Mouse (Mus musculus) small intestine, adult 2 months (tissue): ENCODE results near the gene Luzp1.

Experiments
- CTCF ChIP-seq: fragments of 200-500 bp; IDR thresholded peaks from 2 replicates; pipeline ENCODE4 v1.5.1; 2012; ENCODE audit warnings: low read depth, mild to moderate bottlenecking, control low read depth, inconsistent platforms, low read length, moderate library complexity, mixed read lengths; ENCODE audit not compliant: insufficient replicate concordance, insufficient read length; ENCODE audit errors: extremely low read depth
- POLR2A ChIP-seq: fragments of 200-500 bp; IDR thresholded peaks from 2 replicates; pipeline ENCODE4 v1.6.1; 2012; ENCODE audit warnings: low read depth, mild to moderate bottlenecking, control low read depth, inconsistent platforms, low read length, moderate library complexity

- TF ChIP-seq POLR2A (no peak), CTCF (peak; percentile 68; the same call in 1 of the 2 replicates)
Measured at GRCm38 (mm10) chr4:136431376-136431693, 38.2 kb upstream of the Luzp1 start.
